Mouse (Mus musculus): ENCODE data around the gene Ptgir. TPM values are rescaled to one million over a fixed set of nuclear protein-coding genes. Genes with fewer than 3 reads are reported as not detected.

Gene Ptgir
- polyA plus RNA-seq, 1 experiment, result not detected

DNA sequence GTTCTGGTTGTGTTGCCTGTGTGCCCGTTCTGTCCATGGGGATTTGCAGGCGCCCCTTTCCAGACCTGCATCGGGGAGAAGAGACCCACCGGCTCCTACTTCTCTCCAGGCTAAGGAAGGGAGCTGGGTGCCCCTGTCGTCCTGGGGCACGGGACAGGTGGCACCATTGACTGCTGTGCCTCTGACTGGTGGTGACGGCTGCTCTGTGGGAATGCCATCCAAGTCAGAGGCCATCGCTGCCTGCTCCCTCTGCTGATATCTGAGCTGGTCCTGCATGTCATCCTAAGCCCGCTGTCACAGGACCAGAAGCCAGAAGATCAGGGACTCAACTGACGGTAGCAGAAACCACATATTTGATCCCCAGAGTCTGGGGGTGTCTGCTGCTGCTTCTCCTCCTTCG is 2.6 kb downstream of the Ptgir start:
- Histone ChIP-seq H3K27me3 (ENCODE audit: control insufficient read depth, insufficient read depth, low read length, poor library complexity, severe bottlenecking) (no peaks in the 10 kb centered on the region), H3K4me1 (ENCODE audit: control insufficient read depth, insufficient read depth, low read length) (no peaks in the 10 kb centered on the region), H3K27ac (ENCODE audit: insufficient read depth, low read length) (no peak overlapping the region), H3K9me3 (replicated peaks; ENCODE audit: control insufficient read depth, insufficient read depth, low read length, poor library complexity, severe bottlenecking) (no peaks in the 10 kb centered on the region), H3K4me3 (ENCODE audit: low read depth, low read length) (no peak overlapping the region), H3K36me3 (ENCODE audit: control insufficient read depth, insufficient read depth, low read length, poor library complexity, severe bottlenecking) (no peaks in the 10 kb centered on the region), H3K9ac (ENCODE audit: low read depth, poor library complexity, severe bottlenecking) (no peak overlapping the region)
- TF ChIP-seq CTCF (IDR thresholded peaks at IDR 0.05; ENCODE audit: low read depth, low read length) (no peak), POLR2A (IDR thresholded peaks at IDR 0.05; ENCODE audit: insufficient read depth, low read length) (no peak), EP300 (IDR thresholded peaks at IDR 0.05; ENCODE audit: insufficient read depth, low read depth, low read length) (no peak)

DNA sequence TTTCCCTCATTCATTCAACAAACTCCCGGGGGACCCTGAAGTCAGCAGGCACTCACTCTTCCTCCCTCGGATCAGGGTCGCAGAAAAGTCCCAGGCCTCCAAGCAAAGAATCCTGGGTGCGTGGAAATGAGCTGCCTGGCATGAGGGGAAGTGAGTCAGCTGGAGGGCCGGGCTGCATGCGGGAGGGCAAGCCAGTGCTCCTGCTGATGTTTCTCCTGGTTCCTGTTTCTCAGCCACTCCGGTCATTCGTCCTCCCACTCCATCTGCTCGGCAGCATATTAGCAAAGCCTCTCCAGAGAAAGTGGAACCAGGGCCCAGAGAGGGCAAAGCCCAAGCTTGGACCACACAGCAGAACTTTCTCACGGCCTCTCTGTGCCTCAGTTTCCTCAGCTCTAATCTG is 3.6 kb downstream of the Ptgir start:
- no peaks in the 10 kb centered on the region for H3K27me3 ChIP-seq (ENCODE audit: control insufficient read depth, insufficient read depth, low read length, poor library complexity, severe bottlenecking)
- no peak overlapping the region for H3K4me3 ChIP-seq (ENCODE audit: low read depth, low read length)
- H3K36me3 ChIP-seq (ENCODE audit: control insufficient read depth, insufficient read depth, low read length, poor library complexity, severe bottlenecking), result no peaks in the 10 kb centered on the region
- no peaks in the 10 kb centered on the region for H3K4me1 ChIP-seq (ENCODE audit: control insufficient read depth, insufficient read depth, low read length)
- H3K27ac ChIP-seq (ENCODE audit: insufficient read depth, low read length), result no peak overlapping the region
- H3K9me3 ChIP-seq (replicated peaks; ENCODE audit: control insufficient read depth, insufficient read depth, low read length, poor library complexity, severe bottlenecking), result no peaks in the 10 kb centered on the region
- no peak for TF ChIP-seq CTCF (IDR thresholded peaks at IDR 0.05; ENCODE audit: low read depth, low read length)
- no peak for TF ChIP-seq EP300 (IDR thresholded peaks at IDR 0.05; ENCODE audit: insufficient read depth, low read depth, low read length)
- TF ChIP-seq POLR2A (IDR thresholded peaks at IDR 0.05; ENCODE audit: insufficient read depth, low read length), result no peak
- H3K9ac ChIP-seq (ENCODE audit: low read depth, poor library complexity, severe bottlenecking), result no peak overlapping the region

DNA sequence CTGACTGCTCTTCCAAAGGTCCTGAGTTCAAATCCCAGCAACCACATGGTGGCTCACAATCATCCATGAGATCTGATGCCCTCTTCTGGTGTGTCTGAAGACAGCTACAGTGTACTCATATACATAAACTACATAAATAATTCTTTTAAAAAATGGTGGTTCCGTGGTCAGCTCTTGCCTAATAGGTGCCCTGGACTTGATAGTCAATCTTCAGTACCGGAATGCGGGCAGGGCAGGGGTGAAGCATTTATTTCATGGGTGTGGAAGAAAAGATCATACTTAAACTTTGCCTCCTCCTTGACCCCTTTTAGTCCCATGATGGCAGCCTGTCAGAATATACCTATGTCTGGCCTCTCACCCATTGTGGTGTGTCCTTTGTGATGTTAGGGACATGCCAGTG is 5.6 kb downstream of the Ptgir start:
- H3K9ac ChIP-seq (ENCODE audit: low read depth, poor library complexity, severe bottlenecking), result no peak overlapping the region
- peaks cover 6% of the 10 kb centered on the region for H3K36me3 ChIP-seq (ENCODE audit: control insufficient read depth, insufficient read depth, low read length, poor library complexity, severe bottlenecking)
- H3K9me3 ChIP-seq (replicated peaks; ENCODE audit: control insufficient read depth, insufficient read depth, low read length, poor library complexity, severe bottlenecking), result no peaks in the 10 kb centered on the region
- no peaks in the 10 kb centered on the region for H3K4me1 ChIP-seq (ENCODE audit: control insufficient read depth, insufficient read depth, low read length)
- TF ChIP-seq CTCF (IDR thresholded peaks at IDR 0.05; ENCODE audit: low read depth, low read length) (no peak), POLR2A (IDR thresholded peaks at IDR 0.05; ENCODE audit: insufficient read depth, low read length) (no peak), EP300 (IDR thresholded peaks at IDR 0.05; ENCODE audit: insufficient read depth, low read depth, low read length) (no peak)
- no peak overlapping the region for H3K4me3 ChIP-seq (ENCODE audit: low read depth, low read length)
- H3K27ac ChIP-seq (ENCODE audit: insufficient read depth, low read length), result no peak overlapping the region
- H3K27me3 ChIP-seq (ENCODE audit: control insufficient read depth, insufficient read depth, low read length, poor library complexity, severe bottlenecking), result no peaks in the 10 kb centered on the region

DNA sequence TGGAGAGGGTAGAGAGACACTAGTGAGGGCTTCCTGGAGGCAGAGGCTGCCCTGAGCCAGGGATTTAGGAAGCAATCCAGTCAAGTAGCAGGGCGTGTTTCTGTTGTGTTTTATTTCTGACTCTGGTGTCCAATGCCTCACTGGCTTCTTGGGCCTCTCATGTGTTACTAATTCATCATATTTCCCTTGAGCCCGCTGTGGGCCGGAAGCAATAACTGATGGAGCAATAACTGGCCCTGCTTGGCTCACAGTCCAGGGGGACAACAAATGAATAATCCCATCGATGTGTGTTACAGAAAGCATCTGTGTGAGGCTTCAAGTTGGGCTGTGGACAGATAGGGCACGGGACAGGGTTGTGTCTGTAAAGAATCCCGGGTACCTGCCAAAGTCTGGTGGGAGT is 6.1 kb downstream of the Ptgir start:
- no peak overlapping the region for H3K27ac ChIP-seq (ENCODE audit: insufficient read depth, low read length)
- H3K9me3 ChIP-seq (replicated peaks; ENCODE audit: control insufficient read depth, insufficient read depth, low read length, poor library complexity, severe bottlenecking), result no peaks in the 10 kb centered on the region
- H3K36me3 ChIP-seq (ENCODE audit: control insufficient read depth, insufficient read depth, low read length, poor library complexity, severe bottlenecking), result peaks cover 11% of the 10 kb centered on the region
- no peak overlapping the region for H3K9ac ChIP-seq (ENCODE audit: low read depth, poor library complexity, severe bottlenecking)
- no peaks in the 10 kb centered on the region for H3K4me1 ChIP-seq (ENCODE audit: control insufficient read depth, insufficient read depth, low read length)
- H3K27me3 ChIP-seq (ENCODE audit: control insufficient read depth, insufficient read depth, low read length, poor library complexity, severe bottlenecking), result no peaks in the 10 kb centered on the region
- H3K4me3 ChIP-seq (ENCODE audit: low read depth, low read length), result no peak overlapping the region
- TF ChIP-seq POLR2A (IDR thresholded peaks at IDR 0.05; ENCODE audit: insufficient read depth, low read length) (no peak), CTCF (IDR thresholded peaks at IDR 0.05; ENCODE audit: low read depth, low read length) (no peak), EP300 (IDR thresholded peaks at IDR 0.05; ENCODE audit: insufficient read depth, low read depth, low read length) (no peak)

DNA sequence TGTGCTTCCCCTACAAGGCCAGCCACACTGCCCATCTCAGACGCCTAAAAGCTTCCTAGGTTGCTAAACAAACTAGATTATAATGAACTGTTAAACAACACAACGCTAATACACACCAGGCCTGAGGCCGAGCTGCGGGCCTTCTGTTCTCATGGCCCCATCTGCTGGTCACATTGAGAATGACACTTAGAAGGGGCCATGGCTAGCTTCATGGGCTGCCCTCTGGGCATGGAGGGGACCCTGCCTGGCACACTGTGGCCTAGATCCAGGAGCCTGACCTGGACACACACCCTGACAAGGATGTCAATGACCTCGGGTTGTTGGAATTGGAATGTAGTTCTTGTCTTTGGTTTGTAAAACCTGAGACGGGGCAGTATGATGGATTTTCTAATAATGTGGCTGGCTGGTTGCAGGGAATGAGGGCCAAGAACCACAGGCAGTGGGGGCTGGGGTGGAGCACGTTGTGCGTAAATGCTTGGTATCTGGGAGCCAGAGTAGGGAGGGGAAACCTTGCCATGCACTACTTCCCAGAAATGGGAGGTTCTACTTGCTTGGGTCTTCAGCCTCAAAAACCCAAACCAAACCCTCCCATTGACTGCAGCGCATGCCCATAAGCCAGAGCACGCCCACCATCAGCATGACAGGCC is 7.6 kb downstream of the Ptgir start:
- peaks cover 17% of the 10 kb centered on the region for H3K36me3 ChIP-seq (ENCODE audit: control insufficient read depth, insufficient read depth, low read length, poor library complexity, severe bottlenecking)
- no peak overlapping the region for H3K4me3 ChIP-seq (ENCODE audit: low read depth, low read length)
- no peaks in the 10 kb centered on the region for H3K27me3 ChIP-seq (ENCODE audit: control insufficient read depth, insufficient read depth, low read length, poor library complexity, severe bottlenecking)
- H3K27ac ChIP-seq (ENCODE audit: insufficient read depth, low read length), result no peak overlapping the region
- H3K4me1 ChIP-seq (ENCODE audit: control insufficient read depth, insufficient read depth, low read length), result no peaks in the 10 kb centered on the region
- no peak overlapping the region for H3K9ac ChIP-seq (ENCODE audit: low read depth, poor library complexity, severe bottlenecking)
- no peaks in the 10 kb centered on the region for H3K9me3 ChIP-seq (replicated peaks; ENCODE audit: control insufficient read depth, insufficient read depth, low read length, poor library complexity, severe bottlenecking)
- peak; percentile 84 for TF ChIP-seq CTCF (IDR thresholded peaks at IDR 0.05; ENCODE audit: low read depth, low read length)
- TF ChIP-seq EP300 (IDR thresholded peaks at IDR 0.05; ENCODE audit: insufficient read depth, low read depth, low read length), result no peak

DNA sequence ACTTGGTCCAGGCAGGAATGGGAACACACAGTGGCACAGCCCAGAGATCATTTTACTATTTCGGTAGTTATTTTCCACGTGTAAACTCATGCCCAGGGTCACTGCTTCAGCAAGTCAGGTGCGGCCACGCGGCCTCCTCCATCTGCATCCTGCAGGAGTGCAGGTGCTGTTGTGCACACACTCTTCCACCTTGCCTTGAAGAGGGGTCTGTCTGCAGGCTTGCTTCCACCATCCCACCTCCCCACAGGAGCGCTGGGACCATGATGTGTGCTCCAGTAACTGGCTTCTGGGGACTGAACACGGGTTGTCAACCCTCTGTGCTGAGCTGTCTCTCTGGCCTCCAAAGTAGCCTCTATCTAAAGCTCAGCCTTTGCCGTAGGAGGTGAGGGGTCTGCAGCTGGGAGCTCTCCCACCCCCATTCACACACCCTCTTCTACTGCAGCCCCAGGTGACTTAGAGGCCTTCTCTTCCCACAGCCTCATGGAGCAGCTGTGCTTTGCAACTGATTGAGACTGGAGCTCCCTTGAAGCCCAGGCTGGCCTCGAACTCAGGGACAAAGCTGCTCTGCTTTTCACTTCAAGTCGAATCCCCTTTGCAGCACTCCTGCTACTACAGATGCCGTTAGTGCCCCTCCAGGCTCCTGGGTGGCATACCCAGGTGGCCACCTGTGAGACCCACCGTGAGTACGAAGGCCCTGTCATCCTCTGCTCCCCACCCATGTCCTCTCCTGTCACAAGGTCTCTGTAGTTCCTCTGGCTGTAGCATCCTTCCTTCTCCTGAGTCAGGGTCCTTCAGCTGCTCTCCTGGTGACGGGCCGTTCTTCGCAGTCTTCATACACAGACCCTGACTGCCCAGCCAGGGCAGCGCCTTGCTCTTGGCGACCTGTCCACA is 8.4 kb downstream of the Ptgir start:
- no peak overlapping the region for H3K4me3 ChIP-seq (ENCODE audit: low read depth, low read length)
- no peak overlapping the region for H3K9ac ChIP-seq (ENCODE audit: low read depth, poor library complexity, severe bottlenecking)
- H3K9me3 ChIP-seq (replicated peaks; ENCODE audit: control insufficient read depth, insufficient read depth, low read length, poor library complexity, severe bottlenecking), result no peaks in the 10 kb centered on the region
- no peaks in the 10 kb centered on the region for H3K4me1 ChIP-seq (ENCODE audit: control insufficient read depth, insufficient read depth, low read length)
- TF ChIP-seq EP300 (IDR thresholded peaks at IDR 0.05; ENCODE audit: insufficient read depth, low read depth, low read length), result no peak
- TF ChIP-seq POLR2A (IDR thresholded peaks at IDR 0.05; ENCODE audit: insufficient read depth, low read length), result no peak
- TF ChIP-seq CTCF (IDR thresholded peaks at IDR 0.05; ENCODE audit: low read depth, low read length), result no peak
- peaks cover 17% of the 10 kb centered on the region for H3K36me3 ChIP-seq (ENCODE audit: control insufficient read depth, insufficient read depth, low read length, poor library complexity, severe bottlenecking)
- H3K27me3 ChIP-seq (ENCODE audit: control insufficient read depth, insufficient read depth, low read length, poor library complexity, severe bottlenecking), result no peaks in the 10 kb centered on the region
- H3K27ac ChIP-seq (ENCODE audit: insufficient read depth, low read length), result no peak overlapping the region
